Mouse (Mus musculus) mouse trophoblast stem cell (cell line): ENCODE data around the gene a.
"Not testable (repeated sequence)": the region's sequence is repeated elsewhere in the genome, so short reads cannot be mapped to it uniquely, and the experiment has no call there.

Experiments
- in situ Hi-C, 2 experiments: fragments of 300-500 bp; cut with MseI, MboI; formaldehyde crosslinking; loops; 2 replicates in 1 of 2; 3 replicates in 1 of 2; pipeline ENCODE4 v1.15.1; 2025

a gene

DNA sequence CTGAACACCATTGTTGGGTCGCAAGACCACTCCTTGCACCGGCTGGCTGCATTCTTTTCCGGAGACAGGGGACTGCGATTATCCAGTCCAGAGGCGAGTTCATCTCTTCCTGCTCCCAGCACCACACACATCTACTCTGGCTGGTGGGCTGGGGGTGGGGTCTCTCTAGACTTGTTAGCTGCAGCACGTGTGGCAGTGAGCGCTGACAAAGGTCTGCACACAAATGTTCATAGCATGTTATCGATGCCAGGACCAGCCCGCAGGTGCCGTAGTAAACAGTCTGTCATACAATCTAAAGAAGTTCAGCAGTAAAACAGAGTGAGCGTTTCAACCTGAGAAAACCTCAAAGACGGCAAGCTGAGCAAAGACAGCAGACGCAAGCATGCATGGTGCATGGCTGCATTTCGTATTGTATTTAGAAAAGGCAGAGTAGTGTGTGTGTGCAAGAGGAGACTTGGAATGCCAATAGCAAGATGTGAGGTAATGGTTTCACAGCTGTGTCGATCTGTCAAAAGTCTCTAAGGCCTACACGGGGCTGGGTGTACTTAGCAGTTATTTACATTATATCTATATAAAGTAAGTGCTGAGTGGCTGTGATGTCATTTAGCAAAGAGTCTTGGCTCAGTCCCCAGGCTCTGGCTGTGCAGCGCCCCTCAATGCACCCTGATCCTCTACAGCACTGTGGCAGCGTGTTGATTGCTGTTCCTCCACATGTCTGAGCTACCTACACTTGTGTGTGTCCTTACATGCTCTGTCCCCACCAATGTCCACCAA, 180.9 kb downstream of the a start:
- in situ Hi-C loops = no loop called here

- in situ Hi-C loops = no loop called here
Observed at GRCm38 (mm10) chr2:154972981-154973380, 181.8 kb downstream of the a start.

- in situ Hi-C loops = no loop called here
Observed at GRCm38 (mm10) chr2:154986609-154987008, 195.4 kb downstream of the a start.

GRCm38 (mm10) chr2:154991411-154991810, 200.2 kb downstream of the a start:
- in situ Hi-C loops = no loop called here

DNA sequence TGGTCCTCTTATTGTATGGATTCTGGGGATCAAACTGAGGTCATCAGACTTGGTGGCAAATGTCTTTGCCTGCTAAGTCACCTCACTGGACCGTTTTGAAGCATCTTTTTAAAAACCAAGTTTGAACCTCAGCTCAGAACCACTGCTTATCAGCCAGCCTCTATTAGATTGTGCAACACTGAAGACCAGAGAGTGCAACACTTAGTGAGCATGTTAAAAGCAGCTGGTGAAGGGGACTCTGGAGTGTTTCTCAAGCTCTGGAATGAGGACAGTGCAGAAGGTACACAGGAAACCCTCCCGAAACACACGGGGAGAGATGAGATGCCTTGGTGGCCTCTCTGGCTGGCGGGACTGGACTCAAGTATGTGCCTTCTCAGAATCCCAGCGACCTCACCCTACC, 200.9 kb downstream of the a start:
- in situ Hi-C loops = no loop called here

- in situ Hi-C loops = no loop called here
Observed at GRCm38 (mm10) chr2:155005491-155005890, 214.3 kb downstream of the a start.

DNA sequence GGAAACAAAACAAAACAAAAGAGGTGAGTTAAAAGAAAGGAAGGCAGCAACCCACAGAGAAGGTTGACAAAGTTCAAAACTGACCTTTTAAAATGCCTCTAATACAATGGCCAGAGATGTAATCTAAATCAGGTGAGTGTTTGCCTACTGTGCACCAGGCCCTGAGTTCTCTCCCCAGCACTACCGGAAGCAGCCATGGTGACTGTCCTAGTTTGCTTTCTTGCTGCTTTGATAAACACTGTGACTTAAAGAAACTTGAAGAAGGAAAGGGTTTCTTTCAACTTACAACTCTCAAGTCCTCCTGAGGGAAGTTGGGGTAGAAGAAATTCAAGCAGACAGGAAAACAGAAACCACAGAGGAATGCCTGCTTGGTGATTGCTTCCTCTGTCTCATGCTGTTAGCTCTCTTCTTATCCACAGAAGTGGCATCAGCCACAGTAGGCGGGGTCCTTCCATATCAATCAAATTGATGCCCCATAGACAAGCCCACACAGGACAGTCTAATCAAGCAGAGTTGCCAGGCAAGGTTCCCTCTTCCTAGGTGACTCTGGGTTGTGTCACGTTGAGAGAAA, 220.0 kb downstream of the a start:
- in situ Hi-C loops = no loop called here

DNA sequence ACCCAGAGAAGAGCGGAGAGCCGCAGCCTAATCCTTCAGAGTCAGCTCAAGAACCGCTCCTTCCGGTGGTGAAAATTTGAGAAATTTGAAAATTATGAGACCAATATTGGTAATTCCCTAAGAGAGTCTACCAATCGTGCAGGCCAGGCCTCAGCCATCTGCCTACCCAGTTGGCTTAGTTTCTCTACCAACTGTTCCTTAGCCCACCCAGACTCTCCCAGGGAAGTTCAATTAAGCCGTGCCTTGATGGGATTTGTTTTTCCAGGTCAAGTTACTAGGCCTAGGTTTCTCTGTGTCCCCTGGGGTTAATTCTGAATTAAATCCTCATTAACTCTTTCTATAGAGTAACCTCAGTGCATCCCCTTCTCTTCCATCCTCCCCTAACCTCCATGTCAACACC, 221.8 kb downstream of the a start:
- in situ Hi-C loops = no loop called here

DNA sequence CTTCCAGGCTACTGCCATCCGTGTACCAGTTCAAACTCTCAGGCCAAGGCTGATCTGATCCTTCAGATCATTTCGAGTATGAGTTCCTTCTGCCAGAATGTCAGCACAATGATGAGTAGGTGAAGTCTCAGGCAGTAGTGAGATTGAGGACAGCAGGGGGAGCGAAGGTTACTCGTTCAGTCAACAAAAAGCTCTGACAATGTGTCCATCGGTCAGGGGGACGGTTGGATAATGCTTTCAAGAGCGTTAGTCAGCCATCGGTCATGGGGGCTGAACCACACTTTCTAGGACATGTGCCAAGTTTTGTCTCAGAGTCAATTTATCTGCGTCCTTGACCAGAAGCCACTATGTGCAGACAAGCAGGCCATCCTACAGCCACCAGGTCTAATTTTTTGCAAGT, 225.5 kb downstream of the a start:
- in situ Hi-C loops = not testable (repeated sequence)

- in situ Hi-C loops = not testable (repeated sequence)
Observed at GRCm38 (mm10) chr2:155018251-155018755, 227.1 kb downstream of the a start, which contains the start of gene Gm14226. Gene Gm14226 (plus strand): TSS chr2:155018266.

GRCm38 (mm10) chr2:155018762-155019641, 227.8 kb downstream of the a start:
- in situ Hi-C loops = no loop called here

GRCm38 (mm10) chr2:155019673-155020072, 228.5 kb downstream of the a start:
- in situ Hi-C loops = no loop called here

- in situ Hi-C loops = not testable (repeated sequence)
Observed at GRCm38 (mm10) chr2:155020247-155020826, 229.1 kb downstream of the a start.

- in situ Hi-C loops = no loop called here
Observed at GRCm38 (mm10) chr2:155030831-155031230, 239.6 kb downstream of the a start.

- in situ Hi-C loops = no loop called here
Observed at GRCm38 (mm10) chr2:155032938-155033710, 241.9 kb downstream of the a start.

- in situ Hi-C loops = loop anchor here in 1 of 2 experiments (5.0 kb wide), 1 partner anchor 38 kb away; no protein-coding TSS in a partner anchor
Observed at GRCm38 (mm10) chr2:155039956-155040355, 248.8 kb downstream of the a start.

- in situ Hi-C loops = loop anchor here in 1 of 2 experiments (5.0 kb wide), 1 partner anchor 42 kb away; no protein-coding TSS in a partner anchor
Observed at GRCm38 (mm10) chr2:155044542-155044941, 253.3 kb downstream of the a start.

- in situ Hi-C loops = no loop called here
Observed at GRCm38 (mm10) chr2:155045075-155045474, 253.9 kb downstream of the a start.

DNA sequence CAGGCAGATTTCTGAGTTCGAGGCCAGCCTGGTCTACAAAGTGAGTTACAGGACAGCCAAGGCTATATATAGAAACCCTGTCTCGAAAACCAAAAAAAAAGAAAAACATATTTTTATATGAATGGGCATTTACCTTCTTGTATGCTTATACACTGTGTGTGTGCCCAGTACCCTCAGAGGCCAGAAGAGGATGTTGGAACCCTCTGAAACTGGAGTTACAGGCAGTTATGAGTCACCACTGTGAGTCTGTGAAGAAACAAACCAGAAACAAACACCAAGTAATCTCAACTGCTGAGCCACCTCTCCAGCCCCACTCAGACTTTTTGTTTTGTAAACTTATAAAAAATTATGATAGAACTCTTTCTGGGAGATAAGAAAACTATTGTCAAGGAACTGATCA, 255.6 kb downstream of the a start:
- in situ Hi-C loops = no loop called here

DNA sequence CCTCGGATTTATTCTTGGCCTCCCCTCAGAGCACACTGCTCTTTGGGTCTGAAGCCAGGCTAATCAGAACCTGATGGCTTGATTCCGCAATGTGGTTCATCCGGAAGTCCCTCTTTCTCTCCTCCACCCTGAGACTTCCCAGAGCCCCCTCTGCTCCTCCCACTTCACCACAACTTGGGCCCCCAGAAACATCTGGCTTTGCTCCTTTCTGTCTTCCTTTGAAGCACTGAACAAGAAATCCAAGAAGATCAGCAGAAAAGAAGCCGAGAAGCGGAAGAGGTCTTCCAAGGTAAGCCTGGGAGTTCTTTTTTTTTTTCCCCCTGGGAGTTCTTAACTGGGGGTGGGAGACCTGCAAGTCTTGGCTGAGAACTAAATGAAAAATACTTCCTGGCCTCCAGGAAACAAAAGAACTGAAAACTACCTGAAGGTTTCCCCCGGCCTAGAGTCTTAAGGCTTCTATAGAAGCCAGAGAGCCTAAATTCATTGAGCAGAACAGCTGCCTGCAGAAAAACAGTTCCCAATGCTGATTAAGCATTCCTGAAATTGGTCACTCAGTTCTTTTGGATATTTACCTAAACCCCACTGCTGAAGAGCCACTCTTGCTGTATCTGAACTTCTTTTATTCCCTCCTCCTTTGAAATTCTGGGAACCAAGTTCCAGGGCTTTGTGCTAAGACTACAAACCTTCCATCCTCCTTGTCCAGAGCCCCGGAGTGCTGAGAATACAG, 256.4 kb downstream of the a start:
- in situ Hi-C loops = no loop called here
